Mouse (Mus musculus): ENCODE measurements around the gene Nlgn1.

- no peak for TF ChIP-seq TAL1 (IDR thresholded peaks at IDR 0.05; ENCODE audit: low read length)
- no peak for TF ChIP-seq GATA1 (IDR thresholded peaks at IDR 0.05; ENCODE audit: low read length)
Observed at GRCm38 (mm10) chr3:25967546-25967945, 364.7 kb downstream of the Nlgn1 start.
